Mouse (Mus musculus): ENCODE data around the gene Mrpl54. TPM values are rescaled to one million over a fixed set of nuclear protein-coding genes. Genes with fewer than 3 reads are reported as not detected.
A peak's percentile ranks its signal among the peaks of the same experiment; 100 is the strongest.
"Not testable (repeated sequence)": the region's sequence is repeated elsewhere in the genome, so short reads cannot be mapped to it uniquely, and the experiment has no call there.

Gene Mrpl54
- polyA plus RNA-seq, 1 experiment from 2014 or later: 244 TPM

DNA sequence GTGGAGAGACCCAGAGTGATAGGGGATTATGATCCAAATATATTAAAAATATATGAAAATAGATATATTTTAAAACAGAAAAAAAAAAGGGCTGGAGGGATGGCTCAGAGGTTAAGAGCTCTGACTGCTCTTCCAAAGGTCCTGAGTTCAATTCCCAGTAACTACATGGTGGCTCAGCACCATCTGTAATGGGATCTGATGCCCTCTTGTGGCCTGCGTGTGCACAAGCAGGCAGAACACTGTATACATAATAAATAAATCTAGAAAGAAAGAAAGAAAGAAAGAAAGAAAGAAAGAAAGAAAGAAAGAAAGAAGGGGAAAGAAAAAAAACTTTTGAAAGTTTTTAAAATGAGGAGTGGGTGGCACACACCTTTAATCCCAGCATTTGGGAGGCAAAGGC is 49.5 kb downstream of the Mrpl54 start:
- H3K4me2 ChIP-seq; H3K36me3 ChIP-seq; H3K9me3 ChIP-seq; H3K27ac ChIP-seq (replicated peaks); H3K4me1 ChIP-seq; ATAC-seq (ENCODE audit: extremely low read depth, insufficient number of reproducible peaks, low FRiP score, low TSS enrichment); H3K4me3 ChIP-seq; H3K9ac ChIP-seq: not testable (repeated sequence)
- 19% methylated on average over 1 of the region's 1 CpGs for WGBS
- H3K27me3 ChIP-seq (replicated peaks): peaks cover 21% of the 10 kb centered on the region

DNA sequence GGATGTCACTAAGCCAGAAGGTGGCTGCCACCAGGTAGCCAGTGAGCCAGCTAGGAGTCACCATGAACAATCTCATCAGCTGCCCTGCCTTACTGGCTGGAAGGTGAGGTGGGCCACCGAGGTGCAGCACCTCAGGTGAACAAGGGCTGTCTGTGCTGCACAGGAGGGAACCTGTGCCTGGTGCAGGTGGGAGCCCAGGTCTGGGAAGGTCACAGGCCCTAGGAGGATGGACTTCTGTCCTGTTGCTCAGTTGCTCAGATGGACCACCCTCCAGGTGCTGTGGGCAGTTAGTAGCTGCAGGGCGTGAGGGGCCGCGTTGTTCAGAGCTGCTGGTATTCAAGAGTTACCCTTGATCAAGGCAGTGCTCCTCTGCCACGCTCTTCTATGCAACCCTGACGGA is 49.9 kb downstream of the Mrpl54 start:
- Histone ChIP-seq H3K4me2 (no peak overlapping the region), H3K4me1 (no peaks in the 10 kb centered on the region), H3K4me3 (no peak overlapping the region), H3K9ac (no peak overlapping the region), H3K27me3 (replicated peaks) (peaks cover 21% of the 10 kb centered on the region), H3K36me3 (no peaks in the 10 kb centered on the region), H3K27ac (replicated peaks) (no peak overlapping the region), H3K9me3 (peaks cover 5% of the 10 kb centered on the region; the same call in 1 of the 2 replicates)
- no peak for ATAC-seq (ENCODE audit: extremely low read depth, insufficient number of reproducible peaks, low FRiP score, low TSS enrichment)
- WGBS: 79% methylated on average over 6 of the region's 6 CpGs

DNA sequence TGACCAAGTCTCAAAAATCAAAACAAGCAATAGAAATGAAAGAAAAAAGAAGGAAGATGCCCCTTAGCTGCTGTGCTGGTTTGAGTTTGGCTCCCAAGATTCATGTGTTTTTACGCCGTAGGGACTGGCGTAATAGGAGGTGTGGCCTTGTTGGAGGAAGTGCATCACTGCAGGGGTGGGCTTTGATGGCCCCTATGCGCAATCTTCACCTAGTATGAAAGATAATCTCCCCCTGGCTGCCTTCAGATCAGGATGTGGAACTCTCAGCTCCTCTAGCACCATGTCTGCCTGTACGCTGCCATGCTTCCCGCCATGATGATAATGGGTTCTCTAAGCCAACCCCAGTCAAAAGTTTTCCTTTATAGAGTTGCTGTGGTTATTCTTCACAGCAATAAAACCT is 50.5 kb downstream of the Mrpl54 start:
- Histone ChIP-seq H3K36me3 (no peaks in the 10 kb centered on the region), H3K4me3 (no peak overlapping the region), H3K27ac (replicated peaks) (no peak overlapping the region), H3K27me3 (replicated peaks) (peaks cover 21% of the 10 kb centered on the region), H3K4me1 (no peaks in the 10 kb centered on the region), H3K9ac (no peak overlapping the region), H3K9me3 (peaks cover 5% of the 10 kb centered on the region; the same call in 1 of the 2 replicates), H3K4me2 (no peak overlapping the region)
- ATAC-seq (ENCODE audit: extremely low read depth, insufficient number of reproducible peaks, low FRiP score, low TSS enrichment): no peak
- WGBS: 77% methylated on average over 6 of the region's 6 CpGs

Small RNA genes lying within 50 kb of the gene (microRNA-seq; reads per million reads assigned to microRNA genes)
- gene Mir3057: 13.7 reads per million, percentile 30 among the genes with 10 or more reads in this experiment

Other genes starting within 250 kb of the Mrpl54 start
- gene Diras1, start 241.3 kb downstream of the Mrpl54 start, polyA plus RNA-seq (2015; fragmentation: Nextera tagmentation; extraction: Ambion mirVana): 0.06 and 0.07 TPM in 2 replicates
- gene Slc39a3, start 229.5 kb downstream of the Mrpl54 start, polyA plus RNA-seq (2015; fragmentation: Nextera tagmentation; extraction: Ambion mirVana): 8.0 and 8.2 TPM in 2 replicates
- gene Sgta, start 206.8 kb downstream of the Mrpl54 start, polyA plus RNA-seq (2015; fragmentation: Nextera tagmentation; extraction: Ambion mirVana): 152 and 162 TPM in 2 replicates
- 29.1 and 33.8 TPM in 2 replicates for gene Thop1, start 196.9 kb downstream of the Mrpl54 start, polyA plus RNA-seq (2015; fragmentation: Nextera tagmentation; extraction: Ambion mirVana)
- 0.83 and 1.1 TPM in 2 replicates for gene Creb3l3, start 168.1 kb downstream of the Mrpl54 start, polyA plus RNA-seq (2015; fragmentation: Nextera tagmentation; extraction: Ambion mirVana)
- gene Map2k2, start 161.0 kb downstream of the Mrpl54 start, polyA plus RNA-seq (2015; fragmentation: Nextera tagmentation; extraction: Ambion mirVana): 150 TPM in 2 replicates
- gene Zbtb7a, start 131.7 kb downstream of the Mrpl54 start, polyA plus RNA-seq (2015; fragmentation: Nextera tagmentation; extraction: Ambion mirVana): 19.5 and 20.1 TPM in 2 replicates
- gene Pias4, start 99.0 kb downstream of the Mrpl54 start, polyA plus RNA-seq (2015; fragmentation: Nextera tagmentation; extraction: Ambion mirVana): 35.7 and 40.3 TPM in 2 replicates
- gene Eef2, start 90.3 kb downstream of the Mrpl54 start, polyA plus RNA-seq (2015; fragmentation: Nextera tagmentation; extraction: Ambion mirVana): 393 and 411 TPM in 2 replicates
- gene Dapk3, start 83.9 kb downstream of the Mrpl54 start, polyA plus RNA-seq (2015; fragmentation: Nextera tagmentation; extraction: Ambion mirVana): 41.5 and 42.4 TPM in 2 replicates
- 0.27 TPM in 1 of 2 replicates, not detected in the other for gene 4930442H23Rik, start 83.1 kb downstream of the Mrpl54 start, polyA plus RNA-seq (2015; fragmentation: Nextera tagmentation; extraction: Ambion mirVana)
- gene Nmrk2, start 64.9 kb downstream of the Mrpl54 start, polyA plus RNA-seq (2015; fragmentation: Nextera tagmentation; extraction: Ambion mirVana): 5.2 and 6.1 TPM in 2 replicates
- gene Atcay, start 36.1 kb downstream of the Mrpl54 start, polyA plus RNA-seq (2015; fragmentation: Nextera tagmentation; extraction: Ambion mirVana): 0.43 and 0.53 TPM in 2 replicates
- gene Zfr2, start 33.8 kb downstream of the Mrpl54 start, polyA plus RNA-seq (2015; fragmentation: Nextera tagmentation; extraction: Ambion mirVana): 4.1 and 6.5 TPM in 2 replicates
- 1.6 and 1.9 TPM in 2 replicates for gene Matk, start 14.0 kb downstream of the Mrpl54 start, polyA plus RNA-seq (2015; fragmentation: Nextera tagmentation; extraction: Ambion mirVana)
- gene Apba3, start within 50 bp of the Mrpl54 start, polyA plus RNA-seq (2015; fragmentation: Nextera tagmentation; extraction: Ambion mirVana): 45.4 and 51.4 TPM in 2 replicates
- gene Tjp3, start 24.6 kb upstream of the Mrpl54 start, polyA plus RNA-seq (2015; fragmentation: Nextera tagmentation; extraction: Ambion mirVana): 2.2 and 2.4 TPM in 2 replicates
- 31.0 and 32.0 TPM in 2 replicates for gene Pip5k1c, start 26.0 kb upstream of the Mrpl54 start, polyA plus RNA-seq (2015; fragmentation: Nextera tagmentation; extraction: Ambion mirVana)
- gene Cactin, start 54.2 kb upstream of the Mrpl54 start, polyA plus RNA-seq (2015; fragmentation: Nextera tagmentation; extraction: Ambion mirVana): 25.6 and 28.2 TPM in 2 replicates
- gene Tbxa2r, start 61.8 kb upstream of the Mrpl54 start, polyA plus RNA-seq (2015; fragmentation: Nextera tagmentation; extraction: Ambion mirVana): 13.6 and 14.7 TPM in 2 replicates
- gene Gipc3, start 76.3 kb upstream of the Mrpl54 start, polyA plus RNA-seq (2015; fragmentation: Nextera tagmentation; extraction: Ambion mirVana): 0.06 TPM in 1 of 2 replicates, not detected in the other
- gene Hmg20b, start 83.5 kb upstream of the Mrpl54 start, polyA plus RNA-seq (2015; fragmentation: Nextera tagmentation; extraction: Ambion mirVana): 81.9 and 90.9 TPM in 2 replicates
- 10.7 and 11.1 TPM in 2 replicates for gene Mfsd12, start 90.6 kb upstream of the Mrpl54 start, polyA plus RNA-seq (2015; fragmentation: Nextera tagmentation; extraction: Ambion mirVana)
- gene 4930404N11Rik, start 98.9 kb upstream of the Mrpl54 start, polyA plus RNA-seq (2015; fragmentation: Nextera tagmentation; extraction: Ambion mirVana): 0.98 and 1.1 TPM in 2 replicates
- gene Fzr1, start 111.6 kb upstream of the Mrpl54 start, polyA plus RNA-seq (2015; fragmentation: Nextera tagmentation; extraction: Ambion mirVana): 72.2 and 78.1 TPM in 2 replicates
- 69.7 and 73.6 TPM in 2 replicates for gene Dohh, start 117.5 kb upstream of the Mrpl54 start, polyA plus RNA-seq (2015; fragmentation: Nextera tagmentation; extraction: Ambion mirVana)
- 2.1 and 2.3 TPM in 2 replicates for gene Gm48551, start 117.5 kb upstream of the Mrpl54 start, polyA plus RNA-seq (2015; fragmentation: Nextera tagmentation; extraction: Ambion mirVana)
- gene Gm48552, start 122.1 kb upstream of the Mrpl54 start, polyA plus RNA-seq (2015; fragmentation: Nextera tagmentation; extraction: Ambion mirVana): 0.82 and 1.1 TPM in 2 replicates
- gene Smim24, start 126.1 kb upstream of the Mrpl54 start, polyA plus RNA-seq (2015; fragmentation: Nextera tagmentation; extraction: Ambion mirVana): 2.7 and 3.1 TPM in 2 replicates
- 56.6 and 57.4 TPM in 2 replicates for gene Nfic, start 188.7 kb upstream of the Mrpl54 start, polyA plus RNA-seq (2015; fragmentation: Nextera tagmentation; extraction: Ambion mirVana)
- gene Celf5, start 215.8 kb upstream of the Mrpl54 start, polyA plus RNA-seq (2015; fragmentation: Nextera tagmentation; extraction: Ambion mirVana): 0.15 and 0.16 TPM in 2 replicates
- 51.7 and 53.8 TPM in 2 replicates for gene Ncln, start 229.5 kb upstream of the Mrpl54 start, polyA plus RNA-seq (2015; fragmentation: Nextera tagmentation; extraction: Ambion mirVana)
- 0.53 and 0.62 TPM in 2 replicates for gene S1pr4, start 233.2 kb upstream of the Mrpl54 start, polyA plus RNA-seq (2015; fragmentation: Nextera tagmentation; extraction: Ambion mirVana)

Data from heart, embryonic 13.5 days (tissue).